Mouse (Mus musculus): ENCODE measurements around the gene St3gal3. TPM values are rescaled to one million over a fixed set of nuclear protein-coding genes. Genes with fewer than 3 reads are reported as not detected.

Gene St3gal3
- polyA plus RNA-seq, 1 experiment = 8.1 TPM

- H3K4me1 ChIP-seq (ENCODE audit: control insufficient read depth, insufficient read depth, insufficient read length, low read length) = no peaks in the 10 kb centered on the region
- 83% methylated on average over 8 of the region's 8 CpGs for WGBS
- TF ChIP-seq CTCF (IDR thresholded peaks at IDR 0.05; ENCODE audit: extremely low read depth, insufficient read length, insufficient replicate concordance, low read depth, low read length) = no peak
- no peak for TF ChIP-seq POLR2A (IDR thresholded peaks at IDR 0.05; ENCODE audit: low read depth, low read length)
- H3K36me3 ChIP-seq (ENCODE audit: control insufficient read depth, insufficient read depth, low read length) = no peaks in the 10 kb centered on the region
- H3K27ac ChIP-seq (ENCODE audit: insufficient read depth, low read depth, low read length) = no peak overlapping the region
- no peaks in the 10 kb centered on the region for H3K27me3 ChIP-seq (ENCODE audit: control insufficient read depth, insufficient read depth, low read length)
- H3K4me3 ChIP-seq (ENCODE audit: low read depth, low read length) = no peak overlapping the region
Measured at GRCm38 (mm10) chr4:118103280-118103830, 31.4 kb downstream of the St3gal3 start.

DNA sequence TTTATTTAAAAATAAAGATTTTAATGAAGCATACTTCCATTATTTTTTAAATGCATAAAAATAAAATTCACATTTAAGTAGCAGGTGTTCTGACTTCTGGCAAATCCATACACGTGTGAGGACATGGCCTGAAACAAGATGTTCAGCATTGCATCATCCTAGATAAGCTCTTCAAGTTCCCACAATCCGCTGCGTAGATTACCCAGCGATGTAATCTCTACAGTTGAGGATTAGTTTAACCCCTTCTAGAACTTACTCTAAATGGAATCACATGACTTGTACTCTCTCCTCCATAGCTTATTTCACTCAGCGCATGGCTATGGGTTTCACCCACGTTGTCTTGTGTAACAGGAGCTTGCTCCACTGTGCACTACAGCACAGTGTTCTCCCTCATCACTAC is 33.2 kb downstream of the St3gal3 start:
- 73% methylated on average over 6 of the region's 6 CpGs for WGBS
- TF ChIP-seq POLR2A (IDR thresholded peaks at IDR 0.05; ENCODE audit: low read depth, low read length) (no peak), CTCF (IDR thresholded peaks at IDR 0.05; ENCODE audit: extremely low read depth, insufficient read length, insufficient replicate concordance, low read depth, low read length) (no peak)
- H3K4me1 ChIP-seq (ENCODE audit: control insufficient read depth, insufficient read depth, insufficient read length, low read length) = no peaks in the 10 kb centered on the region

GRCm38 (mm10) chr4:118099637-118100364 is 34.9 kb downstream of the St3gal3 start:
- TF ChIP-seq CTCF (IDR thresholded peaks at IDR 0.05; ENCODE audit: extremely low read depth, insufficient read length, insufficient replicate concordance, low read depth, low read length) (no peak), POLR2A (IDR thresholded peaks at IDR 0.05; ENCODE audit: low read depth, low read length) (no peak)
- H3K27ac ChIP-seq (ENCODE audit: insufficient read depth, low read depth, low read length) = no peak overlapping the region
- H3K4me1 ChIP-seq (ENCODE audit: control insufficient read depth, insufficient read depth, insufficient read length, low read length) = no peaks in the 10 kb centered on the region
- WGBS = 79% methylated on average over 8 of the region's 8 CpGs
- no peaks in the 10 kb centered on the region for H3K36me3 ChIP-seq (ENCODE audit: control insufficient read depth, insufficient read depth, low read length)
- H3K4me3 ChIP-seq (ENCODE audit: low read depth, low read length) = no peak overlapping the region
- H3K27me3 ChIP-seq (ENCODE audit: control insufficient read depth, insufficient read depth, low read length) = no peaks in the 10 kb centered on the region

More for the DNA sequence above, 33.2 kb downstream of the St3gal3 start:
- no peak overlapping the region for H3K4me3 ChIP-seq (ENCODE audit: low read depth, low read length)
- H3K27me3 ChIP-seq (ENCODE audit: control insufficient read depth, insufficient read depth, low read length) = no peaks in the 10 kb centered on the region
- no peaks in the 10 kb centered on the region for H3K36me3 ChIP-seq (ENCODE audit: control insufficient read depth, insufficient read depth, low read length)
- H3K27ac ChIP-seq (ENCODE audit: insufficient read depth, low read depth, low read length) = no peak overlapping the region

- TF ChIP-seq CTCF (IDR thresholded peaks at IDR 0.05; ENCODE audit: extremely low read depth, insufficient read length, insufficient replicate concordance, low read depth, low read length) = no peak
- no peak for TF ChIP-seq POLR2A (IDR thresholded peaks at IDR 0.05; ENCODE audit: low read depth, low read length)
- Histone ChIP-seq H3K4me1 (ENCODE audit: control insufficient read depth, insufficient read depth, insufficient read length, low read length) (no peaks in the 10 kb centered on the region), H3K4me3 (ENCODE audit: low read depth, low read length) (no peak overlapping the region), H3K27ac (ENCODE audit: insufficient read depth, low read depth, low read length) (no peak overlapping the region), H3K27me3 (ENCODE audit: control insufficient read depth, insufficient read depth, low read length) (no peaks in the 10 kb centered on the region), H3K36me3 (ENCODE audit: control insufficient read depth, insufficient read depth, low read length) (no peaks in the 10 kb centered on the region)
- 76% methylated on average over 6 of the region's 6 CpGs for WGBS
Measured at GRCm38 (mm10) chr4:118098571-118098970, 36.1 kb downstream of the St3gal3 start.

DNA sequence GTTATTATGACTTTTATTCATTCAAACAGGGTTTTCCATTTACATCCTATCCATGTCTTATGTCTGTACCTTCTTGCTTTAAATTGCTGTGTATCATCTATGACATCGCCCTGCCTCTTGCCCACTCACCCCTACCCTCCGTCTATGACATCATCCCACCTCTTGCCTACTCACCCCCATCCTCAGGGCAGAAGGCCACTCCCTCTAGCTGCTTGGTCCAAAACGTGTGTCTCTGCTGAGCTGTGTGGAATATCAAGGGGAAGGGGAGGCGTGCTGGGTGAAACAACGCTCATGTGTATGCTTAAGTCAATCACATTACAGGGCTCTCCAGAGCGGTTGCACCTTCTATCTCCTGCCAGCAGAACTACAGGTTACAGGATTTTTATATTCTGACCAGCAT is 38.6 kb downstream of the St3gal3 start:
- WGBS = 82% methylated on average over 6 of the region's 6 CpGs
- Histone ChIP-seq H3K27ac (ENCODE audit: insufficient read depth, low read depth, low read length) (no peak overlapping the region), H3K4me1 (ENCODE audit: control insufficient read depth, insufficient read depth, insufficient read length, low read length) (no peaks in the 10 kb centered on the region), H3K36me3 (ENCODE audit: control insufficient read depth, insufficient read depth, low read length) (no peaks in the 10 kb centered on the region), H3K27me3 (ENCODE audit: control insufficient read depth, insufficient read depth, low read length) (no peaks in the 10 kb centered on the region), H3K4me3 (ENCODE audit: low read depth, low read length) (no peak overlapping the region)
- TF ChIP-seq CTCF (IDR thresholded peaks at IDR 0.05; ENCODE audit: extremely low read depth, insufficient read length, insufficient replicate concordance, low read depth, low read length) = no peak
- no peak for TF ChIP-seq POLR2A (IDR thresholded peaks at IDR 0.05; ENCODE audit: low read depth, low read length)

- 88% methylated on average over 11 of the region's 11 CpGs for WGBS
- Histone ChIP-seq H3K4me3 (ENCODE audit: low read depth, low read length) (no peak overlapping the region), H3K27ac (ENCODE audit: insufficient read depth, low read depth, low read length) (no peak overlapping the region), H3K36me3 (ENCODE audit: control insufficient read depth, insufficient read depth, low read length) (no peaks in the 10 kb centered on the region), H3K27me3 (ENCODE audit: control insufficient read depth, insufficient read depth, low read length) (no peaks in the 10 kb centered on the region), H3K4me1 (ENCODE audit: control insufficient read depth, insufficient read depth, insufficient read length, low read length) (no peaks in the 10 kb centered on the region)
- no peak for TF ChIP-seq POLR2A (IDR thresholded peaks at IDR 0.05; ENCODE audit: low read depth, low read length)
- TF ChIP-seq CTCF (IDR thresholded peaks at IDR 0.05; ENCODE audit: extremely low read depth, insufficient read length, insufficient replicate concordance, low read depth, low read length) = no peak
Measured at GRCm38 (mm10) chr4:118092784-118093457, 41.8 kb downstream of the St3gal3 start.

DNA sequence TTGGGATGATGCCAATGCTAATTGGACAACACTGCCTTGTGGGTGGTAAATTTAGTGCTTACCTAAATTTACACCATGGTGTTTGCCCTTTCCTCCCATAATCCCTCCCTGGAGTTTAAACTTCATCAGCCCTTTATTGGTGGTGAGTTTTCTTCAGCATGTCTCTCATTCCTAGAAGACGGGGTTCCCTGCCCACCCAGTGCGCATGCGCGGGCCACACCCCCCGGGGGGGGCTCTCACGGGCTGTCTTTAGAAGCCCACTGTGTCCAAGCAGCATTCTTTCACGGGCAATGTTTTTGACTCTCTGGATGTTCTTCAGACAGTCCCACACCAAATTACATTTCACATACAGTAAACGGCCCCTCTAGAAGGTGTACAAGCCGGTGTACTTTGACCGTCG is 44.3 kb downstream of the St3gal3 start:
- TF ChIP-seq CTCF (IDR thresholded peaks at IDR 0.05; ENCODE audit: extremely low read depth, insufficient read length, insufficient replicate concordance, low read depth, low read length) = no peak
- no peak for TF ChIP-seq POLR2A (IDR thresholded peaks at IDR 0.05; ENCODE audit: low read depth, low read length)
- H3K4me3 ChIP-seq (ENCODE audit: low read depth, low read length) = no peak overlapping the region
- no peaks in the 10 kb centered on the region for H3K27me3 ChIP-seq (ENCODE audit: control insufficient read depth, insufficient read depth, low read length)
- 83% methylated on average over 11 of the region's 11 CpGs for WGBS
- no peaks in the 10 kb centered on the region for H3K4me1 ChIP-seq (ENCODE audit: control insufficient read depth, insufficient read depth, insufficient read length, low read length)
- H3K27ac ChIP-seq (ENCODE audit: insufficient read depth, low read depth, low read length) = no peak overlapping the region
- no peaks in the 10 kb centered on the region for H3K36me3 ChIP-seq (ENCODE audit: control insufficient read depth, insufficient read depth, low read length)
